Mouse (Mus musculus): ENCODE data around the gene Trim46. TPM values are rescaled to one million over a fixed set of nuclear protein-coding genes. Genes with fewer than 3 reads are reported as not detected.
A peak's percentile ranks its signal among the peaks of the same experiment; 100 is the strongest.

Trim46 gene
- polyA plus RNA-seq, 1 experiment: 15.2 TPM

DNA sequence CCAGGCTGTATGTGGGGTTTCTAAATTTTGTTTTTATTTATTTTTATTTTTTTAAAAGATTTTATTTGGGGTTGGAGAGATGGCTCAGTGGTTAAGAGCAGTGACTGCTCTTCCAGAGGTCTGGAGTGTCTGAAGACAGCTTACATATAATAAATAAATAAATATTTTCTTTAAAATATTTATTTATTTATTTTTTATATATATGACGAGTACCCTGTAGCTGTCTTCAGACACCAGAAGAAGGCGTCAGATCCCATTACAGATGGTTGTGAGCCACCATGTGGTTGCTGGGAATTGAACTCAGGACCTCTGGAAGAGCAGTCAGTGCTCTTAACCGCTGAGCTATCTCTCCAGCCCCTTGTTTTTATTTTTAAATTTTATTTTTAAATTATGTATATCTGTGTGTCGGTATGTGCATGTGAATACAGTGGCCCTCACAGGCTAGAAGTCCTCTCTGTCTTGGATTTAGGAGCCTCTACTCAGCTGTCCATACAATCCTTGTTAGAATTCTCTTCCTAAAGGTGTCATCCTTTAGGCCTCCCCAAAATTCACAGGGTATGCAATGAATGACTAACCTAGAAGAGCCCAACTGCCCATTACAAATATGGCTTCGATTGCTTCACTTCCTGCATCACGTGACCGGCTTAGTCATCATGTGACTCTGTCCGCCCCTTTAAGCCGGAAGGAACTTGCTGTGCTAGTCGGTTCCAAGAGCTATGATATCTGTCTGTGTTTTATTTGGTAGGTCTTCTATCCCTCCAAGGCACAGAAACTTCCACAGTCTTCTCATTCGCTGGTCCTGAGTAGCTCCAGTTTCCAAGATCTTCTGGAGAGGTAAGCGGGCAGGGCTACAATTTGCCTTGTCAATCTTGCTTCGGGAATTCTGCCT, 43.6 kb downstream of the Trim46 start, which contains the start of gene Gba:
Gene Gba, plus strand, starts transcription at position 676 of the 889 bp plus-strand sequence.
- Histone ChIP-seq H3K4me2 (ENCODE audit: low read depth) (peak within 1 kb of the TSS; percentile 93), H3K27me3 (ENCODE audit: control insufficient read depth, insufficient read depth, insufficient read length) (no peaks in the 10 kb centered on the region), H3K36me3 (ENCODE audit: control insufficient read depth, insufficient read depth) (peaks cover 5% of the 10 kb centered on the region), H3K79me2 (ENCODE audit: control insufficient read depth, insufficient read depth) (peaks cover 6% of the 10 kb centered on the region), H3K4me3 (peak within 1 kb of the TSS; percentile 29), H3ac (ENCODE audit: control insufficient read depth, insufficient read length) (no peak within 1 kb of the TSS)
- TF ChIP-seq CEBPB (IDR thresholded peaks at IDR 0.05; ENCODE audit: insufficient read depth, poor library complexity, severe bottlenecking) (0 out of 2 replicates have a peak, but pooled peaks have one; percentile 19), MYOD1 (IDR thresholded peaks at IDR 0.05; ENCODE audit: control insufficient read depth in 1 of 3, insufficient read length in 2 of 3, low read depth in 2 of 3) (no peak), TCF3 (IDR thresholded peaks at IDR 0.05; ENCODE audit: insufficient read length, low read depth) (no peak), POLR2AphosphoS2 (IDR thresholded peaks at IDR 0.05; ENCODE audit: insufficient read length, low read depth) (no peak), USF1 (IDR thresholded peaks at IDR 0.05; ENCODE audit: low read depth) (peak; percentile 100)

DNA sequence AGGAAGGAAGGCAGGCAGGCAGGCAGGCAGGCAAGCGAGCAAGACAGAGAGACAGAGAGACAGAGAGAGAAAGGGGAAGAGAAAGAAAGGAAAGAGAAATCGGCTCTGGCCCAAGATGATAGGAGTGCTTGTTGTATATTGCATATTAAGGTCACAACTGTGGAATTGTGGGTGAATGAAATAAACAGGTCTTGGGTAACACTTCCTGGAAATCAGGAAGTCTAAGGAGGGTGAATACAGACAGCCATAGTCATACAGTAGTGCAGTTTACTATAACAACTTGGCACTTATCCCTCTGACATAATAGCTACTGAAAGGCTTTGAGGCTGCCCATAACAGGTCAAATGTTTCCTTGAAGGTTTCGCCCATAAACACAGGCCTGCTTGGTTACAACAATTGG, 46.3 kb downstream of the Trim46 start:
- Histone ChIP-seq H3K4me3 (no peak overlapping the region), H3K79me2 (ENCODE audit: control insufficient read depth, insufficient read depth) (peaks cover 6% of the 10 kb centered on the region), H3ac (ENCODE audit: control insufficient read depth, insufficient read length) (no peak overlapping the region), H3K27me3 (ENCODE audit: control insufficient read depth, insufficient read depth, insufficient read length) (no peaks in the 10 kb centered on the region), H3K36me3 (ENCODE audit: control insufficient read depth, insufficient read depth) (no peaks in the 10 kb centered on the region), H3K4me2 (ENCODE audit: low read depth) (no peak overlapping the region)
- TF ChIP-seq POLR2AphosphoS2 (IDR thresholded peaks at IDR 0.05; ENCODE audit: insufficient read length, low read depth) (no peak), SRF (IDR thresholded peaks at IDR 0.05; ENCODE audit: control insufficient read depth, insufficient read length, low read depth) (no peak), E2F4 (IDR thresholded peaks at IDR 0.05; ENCODE audit: insufficient read depth) (no peak), CEBPB (IDR thresholded peaks at IDR 0.05; ENCODE audit: insufficient read depth, poor library complexity, severe bottlenecking) (no peak)

DNA sequence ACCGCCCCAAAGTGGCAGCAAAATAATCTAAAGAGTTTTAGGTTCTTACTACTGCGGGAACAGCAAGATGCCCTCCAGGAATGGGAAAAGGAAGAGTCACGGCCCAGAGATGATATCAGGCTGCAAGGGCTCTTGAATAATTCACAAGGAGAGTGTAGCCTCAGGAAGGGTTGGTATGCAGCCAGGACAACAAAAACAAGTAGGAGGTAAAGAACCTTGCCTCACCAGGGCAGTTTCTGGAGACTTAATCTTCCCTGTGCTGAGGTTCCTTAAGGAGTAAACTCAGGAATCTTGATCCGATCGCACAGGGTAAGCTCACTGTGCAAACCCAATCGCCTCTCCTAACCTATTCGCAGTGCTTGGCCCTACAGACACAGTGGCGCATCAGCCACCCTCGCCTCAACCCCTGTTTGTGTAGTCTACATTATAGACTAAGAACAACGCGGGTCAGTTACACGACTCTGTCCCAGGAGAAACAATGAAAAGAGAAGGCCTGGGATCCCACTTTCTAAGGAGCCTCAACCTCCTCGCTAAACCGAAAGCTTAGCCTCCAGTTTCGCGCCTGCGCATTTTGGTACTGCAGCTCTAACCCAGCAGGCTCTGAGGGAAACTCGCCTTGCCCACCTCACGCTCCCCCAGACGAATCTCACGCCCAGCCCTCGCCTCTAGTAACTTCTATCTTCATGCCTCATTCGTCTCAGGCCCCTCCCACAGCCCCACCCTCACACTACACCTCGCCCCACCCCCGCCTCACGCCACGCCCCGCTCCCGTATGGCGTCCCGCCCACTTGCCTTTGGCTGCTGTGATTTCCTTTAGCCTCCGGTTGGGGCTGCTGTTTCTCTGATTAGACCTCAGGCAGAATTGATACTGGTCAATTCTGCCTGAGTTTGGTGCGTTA, 49.9 kb downstream of the Trim46 start:
- Histone ChIP-seq H3K36me3 (ENCODE audit: control insufficient read depth, insufficient read depth) (no peaks in the 10 kb centered on the region), H3K27me3 (ENCODE audit: control insufficient read depth, insufficient read depth, insufficient read length) (no peaks in the 10 kb centered on the region), H3ac (ENCODE audit: control insufficient read depth, insufficient read length) (no peak overlapping the region), H3K79me2 (ENCODE audit: control insufficient read depth, insufficient read depth) (no peaks in the 10 kb centered on the region), H3K4me3 (peak overlapping the region; percentile 31), H3K4me2 (ENCODE audit: low read depth) (peak overlapping the region; percentile 80)
- TF ChIP-seq POLR2A (IDR thresholded peaks at IDR 0.05; ENCODE audit: insufficient read length, low read depth) (peak; percentile 78), REST (IDR thresholded peaks at IDR 0.05; ENCODE audit: insufficient read depth, insufficient read length) (no peak), TCF12 (IDR thresholded peaks at IDR 0.05; ENCODE audit: insufficient read depth, poor library complexity, severe bottlenecking) (no peak), POLR2AphosphoS2 (IDR thresholded peaks at IDR 0.05; ENCODE audit: insufficient read length, low read depth) (peak; percentile 86), E2F4 (IDR thresholded peaks at IDR 0.05; ENCODE audit: insufficient read depth) (no peak), SRF (IDR thresholded peaks at IDR 0.05; ENCODE audit: control insufficient read depth, insufficient read length, low read depth) (no peak), TCF3 (IDR thresholded peaks at IDR 0.05; ENCODE audit: insufficient read length, low read depth) (no peak), CEBPB (IDR thresholded peaks at IDR 0.05; ENCODE audit: insufficient read depth, poor library complexity, severe bottlenecking) (no peak), USF1 (IDR thresholded peaks at IDR 0.05; ENCODE audit: low read depth) (no peak)

DNA sequence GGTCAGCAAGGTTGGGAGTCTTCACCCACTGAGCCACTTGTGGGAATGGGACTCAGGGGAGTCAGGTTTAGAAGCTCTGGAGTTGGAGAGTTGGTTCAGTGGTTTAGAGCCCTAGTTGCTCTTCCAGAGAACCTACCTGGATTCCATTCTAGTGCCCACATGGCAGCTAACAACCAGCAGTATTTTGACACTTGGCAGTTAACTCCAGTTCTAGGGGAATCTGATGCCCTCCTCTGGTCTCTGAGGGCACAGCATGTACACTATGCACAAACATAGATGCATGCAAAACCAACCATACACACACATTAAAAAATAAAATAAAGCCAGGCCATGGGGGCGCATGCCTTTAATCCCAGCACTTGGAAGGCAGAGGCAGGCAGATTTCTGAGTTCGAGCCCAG, 52.3 kb downstream of the Trim46 start:
- Histone ChIP-seq H3K27me3 (ENCODE audit: control insufficient read depth, insufficient read depth, insufficient read length) (no peaks in the 10 kb centered on the region), H3K79me2 (ENCODE audit: control insufficient read depth, insufficient read depth) (no peaks in the 10 kb centered on the region), H3K36me3 (ENCODE audit: control insufficient read depth, insufficient read depth) (no peaks in the 10 kb centered on the region), H3K4me2 (ENCODE audit: low read depth) (no peak overlapping the region), H3K4me3 (no peak overlapping the region), H3ac (ENCODE audit: control insufficient read depth, insufficient read length) (no peak overlapping the region)
- no peak for TF ChIP-seq SRF (IDR thresholded peaks at IDR 0.05; ENCODE audit: control insufficient read depth, insufficient read length, low read depth)
- no peak for TF ChIP-seq MAX (IDR thresholded peaks at IDR 0.05; ENCODE audit: low read depth)
- no peak for TF ChIP-seq POLR2A (IDR thresholded peaks at IDR 0.05; ENCODE audit: insufficient read length, low read depth)
- no peak for TF ChIP-seq REST (IDR thresholded peaks at IDR 0.05; ENCODE audit: insufficient read depth, insufficient read length)
- TF ChIP-seq MYOD1 (IDR thresholded peaks at IDR 0.05; ENCODE audit: control insufficient read depth in 1 of 3, insufficient read length in 2 of 3, low read depth in 2 of 3): no peak
- TF ChIP-seq MYOG (IDR thresholded peaks at IDR 0.05; ENCODE audit: control insufficient read depth in 1 of 3, insufficient read depth in 1 of 3, insufficient read length in 2 of 3, low read depth in 2 of 3): no peak
- no peak for TF ChIP-seq USF1 (IDR thresholded peaks at IDR 0.05; ENCODE audit: low read depth)
- no peak for TF ChIP-seq CEBPB (IDR thresholded peaks at IDR 0.05; ENCODE audit: insufficient read depth, poor library complexity, severe bottlenecking)
- TF ChIP-seq TCF3 (IDR thresholded peaks at IDR 0.05; ENCODE audit: insufficient read length, low read depth): no peak
- TF ChIP-seq E2F4 (IDR thresholded peaks at IDR 0.05; ENCODE audit: insufficient read depth): no peak
- TF ChIP-seq POLR2AphosphoS2 (IDR thresholded peaks at IDR 0.05; ENCODE audit: insufficient read length, low read depth): no peak
- no peak for TF ChIP-seq TCF12 (IDR thresholded peaks at IDR 0.05; ENCODE audit: insufficient read depth, poor library complexity, severe bottlenecking)

Data from myocyte (in vitro differentiated cells).